8 mouse cellular contexts compared by ENCODE assay signal in the genomic region with DNA sequence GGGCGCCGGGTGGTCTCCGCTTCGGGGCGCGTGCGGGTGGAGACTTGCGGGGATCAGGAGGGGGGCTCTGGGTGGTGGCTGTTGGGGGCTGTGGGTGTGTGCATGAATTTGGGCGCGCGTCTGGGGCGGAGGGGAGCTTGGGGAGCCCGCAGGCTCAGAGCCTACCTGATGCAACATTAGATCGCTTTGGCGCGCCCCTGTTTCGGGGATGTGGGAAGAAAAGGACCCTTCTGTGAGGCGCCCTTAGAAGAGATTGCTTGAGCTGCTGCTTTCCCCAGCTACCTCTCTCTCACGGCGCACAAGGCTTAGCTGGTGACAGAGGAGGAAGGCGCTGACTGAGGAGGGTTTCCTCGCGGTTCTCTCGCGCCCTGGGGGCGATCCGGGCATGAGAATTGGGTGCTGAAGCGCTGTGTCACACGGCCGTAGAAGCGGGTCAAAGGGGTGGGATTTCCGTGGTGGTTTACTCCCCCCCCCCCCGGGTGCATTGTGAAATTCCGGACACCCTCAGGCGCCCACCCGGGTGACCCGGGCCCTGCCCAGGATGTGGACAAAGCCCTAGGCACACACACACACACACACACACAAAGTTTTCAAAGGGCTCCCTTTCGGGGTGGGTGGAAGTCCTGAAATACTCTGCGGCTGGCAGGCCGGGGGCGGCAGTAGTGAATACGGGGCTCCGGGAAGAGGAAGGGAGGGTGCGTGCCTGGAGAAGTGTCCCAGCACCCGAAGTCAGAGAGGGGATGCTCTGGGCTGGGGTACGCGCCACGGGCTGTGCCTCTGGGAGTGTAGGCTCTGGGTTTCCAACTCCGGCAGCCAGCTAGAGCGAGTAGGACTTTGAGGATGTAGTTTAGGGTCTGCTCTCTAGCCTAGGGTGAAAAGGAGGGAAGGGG. TPM values are rescaled to one million over a fixed set of nuclear protein-coding genes. Genes with fewer than 3 reads are reported as not detected.
DNase-seq lines count a peak whose midpoint lies in the region; ATAC-seq and TF ChIP-seq lines count a peak whose summit lies in the region.

No protein-coding gene starts in this region.

- H3K4me2 ChIP-seq in midbrain, postnatal 0 days (ENCODE audit: low read depth, low read length, poor library complexity, severe bottlenecking), result peak overlapping the region; percentile 91
- H3K4me2 ChIP-seq in stomach, postnatal 0 days (replicated peaks; ENCODE audit: low read depth), result peak overlapping the region; percentile 88

- H3K79me2 ChIP-seq in liver, adult 2 months (ENCODE audit: control insufficient read depth, insufficient read depth, low read length), result peaks cover 4% of the 10 kb centered on the region; the same call in 1 of the 2 replicates

- H3K27ac ChIP-seq in liver, adult 2 months (replicated peaks; ENCODE audit: insufficient read depth, low read depth, low read length), result peak overlapping the region; percentile 17
- H3K27ac ChIP-seq in midbrain, postnatal 0 days (ENCODE audit: low read depth, low read length), result peak overlapping the region; percentile 89
- H3K27ac ChIP-seq in stomach, postnatal 0 days (replicated peaks), result peak overlapping the region; percentile 91

- no peak for TF ChIP-seq EP300 in stomach, postnatal 0 days (optimal IDR thresholded peaks at IDR 0.05)

- H3K4me1 ChIP-seq in liver, adult 2 months (ENCODE audit: control insufficient read depth, insufficient read depth, low read length), result peaks cover 4% of the 10 kb centered on the region; the same call in 1 of the 2 replicates
- H3K4me1 ChIP-seq in midbrain, postnatal 0 days (ENCODE audit: insufficient read depth, low read length), result peaks cover 20% of the 10 kb centered on the region
- peaks cover 8% of the 10 kb centered on the region for H3K4me1 ChIP-seq in stomach, postnatal 0 days (replicated peaks; ENCODE audit: control insufficient read depth, insufficient read depth)

- TF ChIP-seq POLR2A in liver, adult 2 months (IDR thresholded peaks at IDR 0.05; ENCODE audit: extremely low read depth, insufficient read depth, low read length), result no peak

- H3K9me3 ChIP-seq in midbrain, postnatal 0 days (ENCODE audit: low read length), result no peaks in the 10 kb centered on the region
- no peaks in the 10 kb centered on the region for H3K9me3 ChIP-seq in stomach, postnatal 0 days (ENCODE audit: control insufficient read depth, low read length)

- peak overlapping the region; percentile 85 for H3K9ac ChIP-seq in liver, adult 2 months (ENCODE audit: low read depth, low read length)
- peak overlapping the region; percentile 83 for H3K9ac ChIP-seq in midbrain, postnatal 0 days (replicated peaks; ENCODE audit: low read length, poor library complexity, severe bottlenecking)
- H3K9ac ChIP-seq in stomach, postnatal 0 days (ENCODE audit: low read length), result peak overlapping the region; percentile 84

- H3K27me3 ChIP-seq in liver, adult 2 months (ENCODE audit: control insufficient read depth, insufficient read depth, low read length), result no peaks in the 10 kb centered on the region
- no peaks in the 10 kb centered on the region for H3K27me3 ChIP-seq in midbrain, postnatal 0 days (ENCODE audit: insufficient read depth, low read length)
- H3K27me3 ChIP-seq in stomach, postnatal 0 days (ENCODE audit: control insufficient read depth, insufficient read depth, low read length), result no peaks in the 10 kb centered on the region

- TF ChIP-seq CTCF in liver, adult 2 months (IDR thresholded peaks at IDR 0.05; ENCODE audit: low read depth, low read length), result no peak
- TF ChIP-seq CTCF in midbrain, postnatal 0 days (IDR thresholded peaks at IDR 0.05), result no peak
- no peak for TF ChIP-seq CTCF in stomach, postnatal 0 days (IDR thresholded peaks at IDR 0.05; ENCODE audit: low read depth)

- peak; percentile 41 for DNase-seq in kidney, adult 9 months
- DNase-seq in kidney, adult 11 months, result no peak
- peak; percentile 25 for DNase-seq in c-Kit-positive CD71-positive TER-119-negative erythroid progenitor cells, embryonic 14.5 days (ENCODE audit: low read depth)
- peak; percentile 15 to 33 for DNase-seq in frontal cortex, postnatal 25 days (ENCODE audit: low spot score in 2 of 2)
- DNase-seq in induced T-regulatory cell, adult 2 months (ENCODE audit: low read depth), result peak; percentile 63
- no peak for DNase-seq in liver, adult 2 months (ENCODE audit: extremely low read depth, low read depth, low spot score)
- peak; percentile 55 for DNase-seq in midbrain, postnatal 0 days (ENCODE audit: low spot score)
- peak; percentile 48 for DNase-seq in stomach, postnatal 0 days (ENCODE audit: low spot score)

- ATAC-seq in midbrain, postnatal 0 days (ENCODE audit: low FRiP score), result peak; percentile 67
- peak; percentile 30 for ATAC-seq in stomach, postnatal 0 days (ENCODE audit: low FRiP score, low TSS enrichment)

- peak overlapping the region; percentile 82 for H3K4me3 ChIP-seq in liver, adult 2 months (ENCODE audit: insufficient read depth, low read depth, low read length)
- peak overlapping the region; percentile 79 for H3K4me3 ChIP-seq in midbrain, postnatal 0 days (ENCODE audit: low read depth, low read length)
- peak overlapping the region; percentile 88 for H3K4me3 ChIP-seq in stomach, postnatal 0 days (ENCODE audit: low read depth, low read length)

- H3K36me3 ChIP-seq in liver, adult 2 months (ENCODE audit: control insufficient read depth, insufficient read depth, low read length), result no peaks in the 10 kb centered on the region
- no peaks in the 10 kb centered on the region for H3K36me3 ChIP-seq in midbrain, postnatal 0 days (ENCODE audit: insufficient read depth, low read length)
- no peaks in the 10 kb centered on the region for H3K36me3 ChIP-seq in stomach, postnatal 0 days (ENCODE audit: control insufficient read depth, insufficient read depth, low read length)

- WGBS in liver, adult 2 months, result 2% methylated on average over 49 of the region's 50 CpGs
- WGBS in midbrain, postnatal 0 days, result under 1% methylated on average over 47 of the region's 50 CpGs
- WGBS in stomach, postnatal 0 days, result under 1% methylated on average over 50 of the region's 50 CpGs

RNA-seq across cellular contexts. Expression of a gene that starts 0.6 kb away (rescaled TPM):
- total RNA-seq in liver, adult 2 months (2014; rRNA removed), result 7.1 and 10.7 TPM in 2 replicates
- polyA plus RNA-seq in liver, adult 2 months (2012; rRNA removed), result 7.3 and 9.2 TPM in 2 replicates
- total RNA-seq in midbrain, postnatal 0 days (2014; rRNA removed), result 95.9 and 100 TPM in 2 replicates
- polyA plus RNA-seq in midbrain, postnatal 0 days (2015; fragmentation: Nextera tagmentation; extraction: Ambion mirVana), result 87.7 and 96.0 TPM in 2 replicates
- polyA plus RNA-seq in stomach, postnatal 0 days (2015; fragmentation: Nextera tagmentation; extraction: Ambion mirVana), result 37.9 and 42.5 TPM in 2 replicates

RNA-seq across cellular contexts. Expression of a gene that starts 49.1 kb away (rescaled TPM):
- 1.2 and 1.6 TPM in 2 replicates for total RNA-seq in liver, adult 2 months (2014; rRNA removed)
- 3.4 and 3.9 TPM in 2 replicates for polyA plus RNA-seq in liver, adult 2 months (2012; rRNA removed)
- total RNA-seq in midbrain, postnatal 0 days (2014; rRNA removed), result 0.14 and 0.16 TPM in 2 replicates
- polyA plus RNA-seq in midbrain, postnatal 0 days (2015; fragmentation: Nextera tagmentation; extraction: Ambion mirVana), result 0.06 TPM in 1 of 2 replicates, not detected in the other
- polyA plus RNA-seq in stomach, postnatal 0 days (2015; fragmentation: Nextera tagmentation; extraction: Ambion mirVana), result 1.7 and 2.1 TPM in 2 replicates

Comparison
In these comparisons a context has a peak if more than half of its experiments do, and no peak if none do; other contexts are left out.
1. DNase-seq: peak in kidney, adult 9 months (single experiment), c-Kit-positive CD71-positive TER-119-negative erythroid progenitor cells, embryonic 14.5 days (single experiment), frontal cortex, postnatal 25 days (2 of 2), induced T-regulatory cell, adult 2 months (single experiment), midbrain, postnatal 0 days (single experiment) and stomach, postnatal 0 days (single experiment); none in kidney, adult 11 months (single experiment) and liver, adult 2 months (single experiment).
2. H3K27ac ChIP-seq: peak in every context shown above with its lines; median percentile 91 in stomach, postnatal 0 days; 89 in midbrain, postnatal 0 days; 17 in liver, adult 2 months.
3. Peak in every context shown above with its lines, with median percentiles within 50 percentile points of each other: H3K4me3 ChIP-seq and H3K9ac ChIP-seq.